Mouse (Mus musculus) heart, adult 2 months (tissue): Measurements from ENCODE around the gene Slc38a10. TPM values are rescaled to one million over a fixed set of nuclear protein-coding genes. Genes with fewer than 3 reads are reported as not detected.

Experiments
- DNase-seq, 2 experiments: peaks; one replicate each; pipeline ENCODE4 v3.0.0; 2021
- H3K27ac ChIP-seq: fragments of 200-600 bp; 2 replicates; pipeline ENCODE4 v1.8.1; 2022
- H3K27me3 ChIP-seq: fragments of 200-500 bp; 2 replicates; pipeline ENCODE4 v1.6.1; 2012; ENCODE audit warnings: mild to moderate bottlenecking, low read length, inconsistent platforms, mixed read lengths; ENCODE audit not compliant: control insufficient read depth, insufficient read depth
- H3K36me3 ChIP-seq: fragments of 200-500 bp; 2 replicates; pipeline ENCODE4 v1.6.1; 2012; ENCODE audit warnings: low read length, inconsistent platforms; ENCODE audit not compliant: control insufficient read depth, insufficient read depth
- H3K4me1 ChIP-seq: fragments of 200-500 bp; 2 replicates; pipeline ENCODE4 v1.6.1; 2011; ENCODE audit warnings: low read length; ENCODE audit not compliant: control insufficient read depth, insufficient read depth
- H3K4me3 ChIP-seq: fragments of 200-600 bp; 2 replicates; pipeline ENCODE4 v1.8.1; 2022
- H3K79me2 ChIP-seq: fragments of 200-500 bp; replicated peaks from 2 replicates; pipeline ENCODE4 v1.6.1; 2012; ENCODE audit warnings: mild to moderate bottlenecking, inconsistent platforms, low read length, moderate library complexity, mixed read lengths; ENCODE audit not compliant: control insufficient read depth, insufficient read depth
- H3K9ac ChIP-seq: fragments of 200-500 bp; 2 replicates; pipeline ENCODE4 v1.6.1; 2012; ENCODE audit warnings: low read depth, mild to moderate bottlenecking, control low read depth, inconsistent platforms, low read length, mixed read lengths
- CTCF ChIP-seq: fragments of 200-600 bp; IDR thresholded peaks from 2 replicates; pipeline ENCODE4 v1.8.1; 2022; ENCODE audit warnings: antibody characterized with exemption, mild to moderate bottlenecking, moderate library complexity
- EP300 ChIP-seq: fragments of 200-500 bp; IDR thresholded peaks from 2 replicates; pipeline ENCODE4 v1.6.1; 2011; ENCODE audit warnings: low read depth, low read length, control low read depth; ENCODE audit not compliant: insufficient read depth
- POLR2A ChIP-seq: fragments of 200-500 bp; IDR thresholded peaks from 2 replicates; pipeline ENCODE4 v1.6.1; 2011; ENCODE audit warnings: mild to moderate bottlenecking, low read depth, low read length, control low read depth; ENCODE audit not compliant: insufficient read depth
- WGBS: fragments of 180-500 bp; shearing (Covaris S2); methylation state at CpG from one replicate; pipeline ENCODE4 v1.1.7; 2018; 5-methylcytosine and 5-hydroxymethylcytosine counted together
- intact Hi-C: fragments of 180-260 bp; cut with DNase I; formaldehyde crosslinking; loops from one replicate; pipeline ENCODE4 v1.15.1; 2025
- polyA plus RNA-seq: library from polyadenylated mRNA; depleted of rRNA; stranded (reverse); fragments of >200 nt; gene quantifications from 2 replicates; pipeline ENCODE4 v1.2.3, GENCODE M21; 2012
- total RNA-seq, 2 experiments: library from RNA; stranded (reverse); gene quantifications; 2 replicates each; pipeline ENCODE4 v1.2.3; 2021

Gene Slc38a10
- total and polyA plus RNA-seq, 3 experiments, result 83.1 to 89.6 (median 84.5) TPM

DNA sequence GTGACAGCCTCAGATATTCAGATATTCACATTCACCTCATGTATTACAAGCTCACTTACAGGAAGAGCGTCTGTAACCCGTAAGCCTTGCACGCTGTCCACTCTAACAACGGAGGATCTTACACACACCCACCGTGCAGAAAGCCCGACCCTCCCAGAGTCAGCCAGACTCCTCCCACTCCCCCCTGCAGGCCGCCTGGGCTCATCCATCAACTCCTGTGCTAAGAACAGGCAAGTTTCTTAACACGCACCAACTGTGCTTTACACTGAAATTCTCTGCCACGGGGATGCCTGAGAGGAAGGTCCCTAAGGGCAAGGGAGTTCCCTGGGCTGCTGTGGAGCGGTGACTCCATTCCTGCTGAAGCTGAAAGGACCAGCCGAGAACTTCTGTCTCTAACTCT is 81.9 kb downstream of the Slc38a10 start:
- DNase-seq, result no peak
- intact Hi-C loops, result no loop called here
- no peaks in the 10 kb centered on the region for H3K27me3 ChIP-seq
- no peaks in the 10 kb centered on the region for H3K4me1 ChIP-seq
- H3K36me3 ChIP-seq, result no peaks in the 10 kb centered on the region
- no peaks in the 10 kb centered on the region for H3K79me2 ChIP-seq
- TF ChIP-seq POLR2A (no peak), CTCF (no peak), EP300 (no peak)
- WGBS, result 70% methylated on average over 11 of the region's 11 CpGs
- no peak overlapping the region for H3K4me3 ChIP-seq
- H3K9ac ChIP-seq, result no peak overlapping the region
- no peak overlapping the region for H3K27ac ChIP-seq

DNA sequence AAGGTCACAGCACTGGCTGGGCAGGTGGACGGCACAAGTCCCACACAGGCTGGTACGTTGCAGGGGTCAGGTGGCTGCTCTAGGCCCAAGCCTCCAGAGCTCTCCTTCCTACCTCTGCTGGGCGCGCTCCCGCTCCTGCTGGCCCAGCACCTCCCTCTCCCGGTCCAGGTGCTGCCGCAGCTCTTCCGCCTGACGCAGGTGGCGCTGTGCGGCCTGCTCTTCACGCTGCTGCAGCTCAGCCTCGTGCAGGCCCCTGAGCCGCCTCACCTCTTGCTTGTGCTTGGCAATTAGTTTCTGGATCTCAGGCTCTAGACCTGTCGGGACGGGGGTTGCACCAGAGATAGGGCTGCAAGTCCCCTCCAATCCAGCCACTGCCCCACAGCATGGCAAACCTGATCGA is 83.3 kb downstream of the Slc38a10 start:
- Histone ChIP-seq H3K9ac (no peak overlapping the region), H3K27ac (no peak overlapping the region), H3K27me3 (no peaks in the 10 kb centered on the region), H3K4me1 (no peaks in the 10 kb centered on the region), H3K79me2 (no peaks in the 10 kb centered on the region), H3K36me3 (no peaks in the 10 kb centered on the region), H3K4me3 (no peak overlapping the region)
- DNase-seq, result no peak
- WGBS, result 87% methylated on average over 17 of the region's 17 CpGs
- intact Hi-C loops, result no loop called here
- TF ChIP-seq POLR2A (no peak), CTCF (no peak), EP300 (no peak)

DNA sequence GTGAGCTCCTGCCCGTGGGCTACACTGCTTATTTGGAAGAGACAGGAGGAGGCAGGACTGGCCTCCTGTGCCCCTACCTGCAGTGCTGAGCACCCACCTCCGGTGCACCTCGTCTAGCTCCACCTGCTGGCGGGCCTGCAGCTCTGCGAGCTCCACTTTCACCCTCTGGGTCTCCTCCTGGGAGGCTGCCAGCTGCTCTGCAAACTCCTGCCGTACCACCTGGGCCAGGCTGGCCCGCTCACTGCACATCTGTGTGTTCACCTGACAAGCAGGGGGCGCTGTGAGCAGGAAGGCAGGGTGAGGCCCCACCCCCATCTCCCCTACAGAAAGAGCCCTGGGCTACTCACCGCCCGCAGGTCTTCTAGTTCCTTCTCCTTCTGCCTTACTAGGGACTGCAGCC is 85.9 kb downstream of the Slc38a10 start:
- peak; percentile 46 to 75 for DNase-seq
- no peak overlapping the region for H3K4me3 ChIP-seq
- H3K79me2 ChIP-seq, result no peaks in the 10 kb centered on the region
- no peak overlapping the region for H3K27ac ChIP-seq
- no peak overlapping the region for H3K9ac ChIP-seq
- intact Hi-C loops, result loop anchor here (1.0 kb wide), 2 partner anchors 35 to 52 kb away; no protein-coding TSS in a partner anchor
- TF ChIP-seq EP300 (0 out of 2 replicates have a peak, but pooled peaks have one; percentile 25), CTCF (peak; percentile 97), POLR2A (no peak)
- no peaks in the 10 kb centered on the region for H3K4me1 ChIP-seq
- H3K27me3 ChIP-seq, result no peaks in the 10 kb centered on the region
- no peaks in the 10 kb centered on the region for H3K36me3 ChIP-seq
- 37% methylated on average over 10 of the region's 10 CpGs for WGBS

DNA sequence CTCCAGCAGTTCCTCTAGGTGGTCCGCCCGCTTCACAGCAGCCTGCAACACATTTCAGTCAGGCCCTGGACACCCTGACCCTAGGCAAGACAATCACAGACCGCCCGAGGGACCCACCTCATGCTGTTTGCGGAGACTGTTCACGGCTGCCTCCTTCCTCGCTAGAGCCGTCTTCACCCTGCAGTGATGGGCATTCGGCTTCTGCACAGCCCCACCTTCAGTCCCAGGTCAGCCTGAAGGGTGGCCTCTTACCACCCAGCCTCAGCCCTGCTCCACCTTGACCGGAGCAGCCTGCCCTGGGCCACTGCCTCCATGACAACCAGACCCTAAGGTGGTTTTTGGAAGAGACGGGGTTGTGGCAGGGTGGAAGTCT is 86.5 kb downstream of the Slc38a10 start:
- no peaks in the 10 kb centered on the region for H3K4me1 ChIP-seq
- no peaks in the 10 kb centered on the region for H3K27me3 ChIP-seq
- TF ChIP-seq POLR2A, result no peak
- TF ChIP-seq EP300, result no peak
- no peak for TF ChIP-seq CTCF
- 92% methylated on average over 11 of the region's 11 CpGs for WGBS
- no peak overlapping the region for H3K9ac ChIP-seq
- no peaks in the 10 kb centered on the region for H3K36me3 ChIP-seq
- no peak overlapping the region for H3K4me3 ChIP-seq
- intact Hi-C loops, result loop anchor here (1.0 kb wide), 2 partner anchors 34 to 51 kb away; no protein-coding TSS in a partner anchor
- no peak overlapping the region for H3K27ac ChIP-seq
- no peaks in the 10 kb centered on the region for H3K79me2 ChIP-seq
- DNase-seq, result no peak

DNA sequence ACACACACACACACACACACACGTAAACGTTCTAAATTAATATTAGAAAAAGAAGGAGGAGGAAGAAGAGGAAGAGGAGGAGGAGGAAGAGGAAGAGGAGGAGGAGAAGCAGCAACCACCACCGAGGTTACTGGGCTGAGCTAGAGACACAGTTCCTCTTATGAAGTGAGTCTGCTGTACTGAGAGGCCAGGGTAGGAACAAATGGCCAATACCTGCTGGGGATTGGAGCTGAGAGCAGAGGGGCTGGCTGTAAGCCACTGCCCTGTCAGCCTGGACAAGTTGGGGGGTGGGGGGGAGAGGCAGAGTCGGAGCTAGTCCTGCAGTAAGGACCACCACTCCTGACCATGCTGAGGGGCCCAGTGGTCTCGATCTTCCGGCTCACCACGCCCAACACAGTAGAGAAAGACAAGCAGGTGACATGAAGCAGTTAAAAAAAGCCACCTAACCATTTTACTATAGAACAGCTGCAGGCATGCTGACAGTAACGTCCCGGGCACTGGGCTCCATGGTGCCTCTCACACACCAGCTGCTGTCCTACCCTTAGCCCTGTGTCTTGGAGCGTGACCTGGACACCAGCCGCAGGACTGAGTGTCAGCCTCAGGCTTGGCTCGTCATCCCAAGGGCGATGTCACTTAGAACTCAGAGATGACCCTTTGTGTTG is 87.0 kb downstream of the Slc38a10 start:
- Histone ChIP-seq H3K4me1 (no peaks in the 10 kb centered on the region), H3K27me3 (no peaks in the 10 kb centered on the region), H3K79me2 (no peaks in the 10 kb centered on the region), H3K36me3 (no peaks in the 10 kb centered on the region), H3K27ac (no peak overlapping the region), H3K9ac (no peak overlapping the region), H3K4me3 (no peak overlapping the region)
- intact Hi-C loops, result no loop called here
- DNase-seq, result no peak
- TF ChIP-seq EP300, result no peak
- no peak for TF ChIP-seq POLR2A
- TF ChIP-seq CTCF, result no peak
- 80% methylated on average over 13 of the region's 13 CpGs for WGBS

DNA sequence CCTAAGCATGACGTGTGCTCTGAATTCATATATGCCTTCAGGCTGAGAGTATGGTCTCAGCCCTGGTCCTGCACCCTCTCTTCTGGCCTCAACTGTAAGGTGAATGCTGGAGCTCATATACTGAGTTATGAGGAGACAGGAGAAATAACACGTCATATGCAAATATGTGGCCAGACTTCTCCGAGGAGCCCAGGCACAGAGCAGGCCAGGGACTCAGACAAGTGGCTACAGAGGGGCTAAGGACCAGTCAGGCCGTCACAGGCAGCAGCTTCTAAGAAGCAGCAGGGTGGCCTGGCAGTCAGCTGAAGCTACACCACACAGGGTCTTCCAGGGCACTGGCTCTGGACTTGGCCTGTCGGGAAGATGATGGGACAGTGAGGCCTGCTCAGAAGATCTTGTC is 87.8 kb downstream of the Slc38a10 start:
- Histone ChIP-seq H3K4me3 (no peak overlapping the region), H3K9ac (no peak overlapping the region), H3K27ac (no peak overlapping the region), H3K27me3 (no peaks in the 10 kb centered on the region), H3K36me3 (no peaks in the 10 kb centered on the region), H3K79me2 (no peaks in the 10 kb centered on the region), H3K4me1 (no peaks in the 10 kb centered on the region)
- intact Hi-C loops, result no loop called here
- no peak for TF ChIP-seq EP300
- TF ChIP-seq CTCF, result no peak
- no peak for TF ChIP-seq POLR2A
- WGBS, result 86% methylated on average over 5 of the region's 5 CpGs
- DNase-seq, result no peak
